ENCODE assay signal across 10 mouse cellular contexts in the genomic region with DNA sequence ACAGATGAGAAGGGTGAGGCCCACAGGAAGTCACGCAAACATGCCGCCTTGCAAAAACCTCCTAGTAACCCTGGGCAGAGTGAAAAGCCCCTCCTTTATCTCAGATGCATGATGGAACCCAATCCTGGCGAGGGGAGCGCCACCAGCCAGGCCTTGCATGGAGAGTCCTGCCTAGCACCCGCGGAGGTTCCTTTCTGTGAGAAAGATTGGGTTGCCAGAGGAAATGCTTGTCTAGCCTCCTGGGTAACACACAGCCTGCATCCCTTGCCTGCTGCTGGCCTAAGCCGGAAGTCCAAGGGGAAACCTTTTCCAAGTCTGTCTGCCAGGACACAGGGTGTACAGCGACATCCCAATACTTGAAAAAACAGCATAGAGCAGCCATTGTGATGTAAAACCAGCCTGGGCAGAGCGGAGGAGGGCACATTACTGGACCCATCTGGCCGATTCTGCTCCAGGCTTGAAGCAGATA. TPM values are rescaled to one million over a fixed set of nuclear protein-coding genes. Genes with fewer than 3 reads are reported as not detected.
DNase-seq lines count a peak whose midpoint lies in the region; ATAC-seq and TF ChIP-seq lines count a peak whose summit lies in the region.
"Had no signal": no experiment of that assay in that cellular context is flagged by ENCODE, and none has a peak within 500 bp of the region (broad histone marks: within the 10 kb centered on the region; RNA-seq: fewer than 3 reads in every experiment).

No protein-coding gene starts in this region.

- peaks cover 29% of the 10 kb centered on the region for H3K4me1 ChIP-seq in heart, embryonic 12.5 days (replicated peaks)
- H3K4me1 ChIP-seq in liver, postnatal 0 days (ENCODE audit: insufficient read depth) = 0 out of 2 replicates have a peak, but pooled peaks cover 5% of the 10 kb centered on the region

- H3K4me2 ChIP-seq in heart, embryonic 12.5 days = no peak overlapping the region
- no peak overlapping the region for H3K4me2 ChIP-seq in liver, postnatal 0 days (ENCODE audit: low read depth, low read length)
- H3K4me2 ChIP-seq: embryonic facial prominence, embryonic 12.5 days had no signal

- no peak for ATAC-seq in heart, embryonic 12.5 days (ENCODE audit: insufficient number of reproducible peaks, low FRiP score)
- ATAC-seq in liver, postnatal 0 days = no peak

- no peaks in the 10 kb centered on the region for H3K9me3 ChIP-seq in heart, embryonic 12.5 days (replicated peaks)
- H3K9me3 ChIP-seq in liver, postnatal 0 days (ENCODE audit: low read length) = no peaks in the 10 kb centered on the region
- H3K9me3 ChIP-seq: embryonic facial prominence, embryonic 12.5 days had no signal

- TF ChIP-seq CTCF in liver, postnatal 0 days (IDR thresholded peaks at IDR 0.05; ENCODE audit: low read depth) = no peak

- WGBS in heart, embryonic 12.5 days = 43% methylated on average over 10 of the region's 10 CpGs
- 62% methylated on average over 10 of the region's 10 CpGs for WGBS in liver, postnatal 0 days (ENCODE audit: insufficient replicate concordance)

- H3K27ac ChIP-seq in heart, embryonic 12.5 days (ENCODE audit: poor library complexity, severe bottlenecking) = peak overlapping the region; percentile 57
- H3K27ac ChIP-seq in liver, postnatal 0 days (ENCODE audit: low read depth) = no peak overlapping the region
- H3K27ac ChIP-seq: embryonic facial prominence, embryonic 12.5 days had no signal

- H3K36me3 ChIP-seq in heart, embryonic 12.5 days = no peaks in the 10 kb centered on the region
- no peaks in the 10 kb centered on the region for H3K36me3 ChIP-seq in liver, postnatal 0 days (replicated peaks; ENCODE audit: insufficient read depth, low read length)
- H3K36me3 ChIP-seq: embryonic facial prominence, embryonic 12.5 days had no signal

- H3K27me3 ChIP-seq in heart, embryonic 12.5 days (replicated peaks) = no peaks in the 10 kb centered on the region
- no peaks in the 10 kb centered on the region for H3K27me3 ChIP-seq in liver, postnatal 0 days (ENCODE audit: insufficient read depth, low read length)
- H3K27me3 ChIP-seq: embryonic facial prominence, embryonic 12.5 days had no signal

- no peak overlapping the region for H3K4me3 ChIP-seq in heart, embryonic 12.5 days
- no peak overlapping the region for H3K4me3 ChIP-seq in liver, postnatal 0 days (ENCODE audit: low read depth, low read length)
- H3K4me3 ChIP-seq: embryonic facial prominence, embryonic 12.5 days had no signal

- no peak overlapping the region for H3K9ac ChIP-seq in heart, embryonic 12.5 days
- no peak overlapping the region for H3K9ac ChIP-seq in liver, postnatal 0 days (replicated peaks)
- H3K9ac ChIP-seq: embryonic facial prominence, embryonic 12.5 days had no signal

- no peak for TF ChIP-seq EP300 in liver, postnatal 0 days (IDR thresholded peaks at IDR 0.05; ENCODE audit: low read depth)

- peak; percentile 21 for DNase-seq in embryo, embryonic 11 days
- DNase-seq in embryo, embryonic 9.5 days (ENCODE audit: extremely low spot score) = no peak
- DNase-seq in ES-CJ7 (ENCODE audit: low read depth, low spot score) = peak; percentile 67
- DNase-seq in lung, postnatal 36 days = peak; percentile 40
- no peak for DNase-seq in frontal cortex, adult 2 months (ENCODE audit: extremely low spot score in 1 of 2, low spot score in 1 of 2)
- DNase-seq in liver, postnatal 0 days = no peak
- no peak for DNase-seq in kidney, adult 11 months
- DNase-seq: kidney, postnatal 4 days had no signal

RNA-seq across cellular contexts. Expression of gene Adrb1, which starts 57.7 kb away (rescaled TPM):
- polyA plus RNA-seq in heart, embryonic 12.5 days (2016; fragmentation: Nextera tagmentation; extraction: Ambion mirVana) = 3.9 and 4.2 TPM in 2 replicates
- polyA plus RNA-seq in frontal cortex, adult 2 months (2012; rRNA removed) = 19.4 and 20.2 TPM in 2 replicates
- 0.47 and 0.63 TPM in 2 replicates for polyA plus RNA-seq in liver, postnatal 0 days (2015; fragmentation: Nextera tagmentation; extraction: Ambion mirVana)

Comparison
In these comparisons a context has a peak if more than half of its experiments do, and no peak if none do; other contexts are left out.
1. DNase-seq: peak in embryo, embryonic 11 days (single experiment), ES-CJ7 (single experiment) and lung, postnatal 36 days (single experiment); none in embryo, embryonic 9.5 days (single experiment), frontal cortex, adult 2 months (0 of 2), liver, postnatal 0 days (single experiment) and kidney, adult 11 months (single experiment).